Mouse (Mus musculus) fibroblast of lung, adult 2 months (primary cell): ENCODE data around the gene Arsg.
"Not testable (repeated sequence)": the region's sequence is repeated elsewhere in the genome, so short reads cannot be mapped to it uniquely, and the experiment has no call there.

Experiments
- DNase-seq: peaks from one replicate; pipeline ENCODE4 v3.0.0-alpha.2; 2011; ENCODE audit warnings: low read depth

The Arsg gene

GRCm38 (mm10) chr11:109619055-109619454 lies 145.9 kb downstream of the Arsg start:
- DNase-seq: not testable (repeated sequence)

GRCm38 (mm10) chr11:109620356-109620755 lies 147.2 kb downstream of the Arsg start:
- DNase-seq: no peak

- no peak for DNase-seq
Observed at GRCm38 (mm10) chr11:109621183-109621582, 148.0 kb downstream of the Arsg start.

GRCm38 (mm10) chr11:109622518-109623037 lies 149.4 kb downstream of the Arsg start:
- no peak for DNase-seq
